Mouse (Mus musculus) intestine, embryonic 16.5 days (tissue): ENCODE measurements around the gene Tex2. TPM values are rescaled to one million over a fixed set of nuclear protein-coding genes. Genes with fewer than 3 reads are reported as not detected.

Source experiments
- ATAC-seq: fragments of 200-750 bp; cut with Nextera tagmentation; 2 replicates; pipeline ENCODE4 v1.8.0; 2017; ENCODE audit warnings: moderate TSS enrichment, moderate library complexity
- H3K27ac ChIP-seq: fragments of 300-500 bp; sonication (generic); 2 replicates; pipeline ENCODE4 v1.5.1; 2014; ENCODE audit warnings: mild to moderate bottlenecking, low read length
- H3K27me3 ChIP-seq: fragments of 300-500 bp; sonication (generic); replicated peaks from 2 replicates; pipeline ENCODE4 v1.6.1; 2014; ENCODE audit warnings: low read length, control low read depth, mixed read lengths; ENCODE audit not compliant: control insufficient read depth, insufficient read depth
- H3K36me3 ChIP-seq: fragments of 300-500 bp; sonication (generic); 2 replicates; pipeline ENCODE4 v1.6.1; 2014; ENCODE audit warnings: low read length, control low read depth; ENCODE audit not compliant: control insufficient read depth, insufficient read depth
- H3K4me1 ChIP-seq: fragments of 300-500 bp; sonication (generic); 2 replicates; pipeline ENCODE4 v1.6.1; 2014; ENCODE audit warnings: low read length, control low read depth, mixed read lengths; ENCODE audit not compliant: control insufficient read depth, insufficient read depth
- H3K4me2 ChIP-seq: fragments of 300-500 bp; sonication (generic); 2 replicates; pipeline ENCODE4 v1.6.1; 2014; ENCODE audit warnings: low read depth, low read length, control low read depth
- H3K4me3 ChIP-seq: fragments of 300-500 bp; sonication (generic); 2 replicates; pipeline ENCODE4 v1.5.1; 2014; ENCODE audit warnings: mild to moderate bottlenecking, low read length
- H3K9ac ChIP-seq: fragments of 300-500 bp; sonication (generic); 2 replicates; pipeline ENCODE4 v1.6.1; 2014; ENCODE audit warnings: low read depth, low read length
- H3K9me3 ChIP-seq: fragments of 300-500 bp; sonication (generic); 2 replicates; pipeline ENCODE4 v1.6.1; 2016; ENCODE audit warnings: low read length, control low read depth; ENCODE audit not compliant: control insufficient read depth
- WGBS: fragments of 180-500 bp; shearing (Covaris S2); extraction: QIAGEN DNeasy Blood & Tissue Kit; methylation state at CpG from one replicate; pipeline ENCODE4 v1.1.7; 2014; 5-methylcytosine and 5-hydroxymethylcytosine counted together
- polyA plus RNA-seq: library from polyadenylated mRNA; unstranded; fragments of >200 nt; fragmentation: Nextera tagmentation; extraction: Ambion mirVana; gene quantifications from 2 replicates; pipeline ENCODE4 v1.2.1, GENCODE M21; 2015

Tex2 gene
- polyA plus RNA-seq, 1 experiment from 2014 or later: 11.7 TPM

DNA sequence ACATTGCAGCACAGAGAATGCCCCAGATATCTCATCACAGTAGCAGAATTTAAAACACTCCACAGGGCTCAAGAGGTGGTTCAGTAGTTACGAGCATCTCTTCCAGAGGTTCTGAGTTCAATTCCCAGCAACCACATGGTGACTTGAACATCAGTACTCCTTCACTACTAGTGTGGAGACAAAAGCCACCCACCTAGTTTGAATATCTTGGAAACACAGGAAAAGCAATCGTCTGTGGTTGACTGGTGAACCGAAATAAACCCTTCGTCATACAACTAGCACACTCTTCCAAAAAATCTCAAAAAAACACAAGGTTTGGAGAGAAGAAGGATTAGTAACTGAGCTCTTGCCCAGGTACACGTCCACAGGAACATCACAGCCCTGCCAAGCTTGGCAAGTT lies 149.4 kb downstream of the Tex2 start:
- Histone ChIP-seq H3K9ac (no peak overlapping the region), H3K27ac (no peak overlapping the region), H3K4me1 (peaks cover 9% of the 10 kb centered on the region), H3K4me3 (no peak overlapping the region), H3K4me2 (no peak overlapping the region), H3K27me3 (no peaks in the 10 kb centered on the region), H3K36me3 (no peaks in the 10 kb centered on the region), H3K9me3 (no peaks in the 10 kb centered on the region)
- 77% methylated on average over 5 of the region's 5 CpGs for WGBS
- no peak for ATAC-seq

GRCm38 (mm10) chr11:106462309-106462708 lies 150.9 kb downstream of the Tex2 start:
- Histone ChIP-seq H3K36me3 (no peaks in the 10 kb centered on the region), H3K9me3 (no peaks in the 10 kb centered on the region), H3K9ac (0 out of 2 replicates have a peak overlapping the region, but pooled peaks have one; percentile 30), H3K4me3 (no peak overlapping the region), H3K27me3 (no peaks in the 10 kb centered on the region), H3K4me2 (no peak overlapping the region), H3K27ac (peak overlapping the region; percentile 77), H3K4me1 (peaks cover 3% of the 10 kb centered on the region; the same call in 1 of the 2 replicates)
- peak; percentile 94 for ATAC-seq
- 49% methylated on average over 3 of the region's 3 CpGs for WGBS

DNA sequence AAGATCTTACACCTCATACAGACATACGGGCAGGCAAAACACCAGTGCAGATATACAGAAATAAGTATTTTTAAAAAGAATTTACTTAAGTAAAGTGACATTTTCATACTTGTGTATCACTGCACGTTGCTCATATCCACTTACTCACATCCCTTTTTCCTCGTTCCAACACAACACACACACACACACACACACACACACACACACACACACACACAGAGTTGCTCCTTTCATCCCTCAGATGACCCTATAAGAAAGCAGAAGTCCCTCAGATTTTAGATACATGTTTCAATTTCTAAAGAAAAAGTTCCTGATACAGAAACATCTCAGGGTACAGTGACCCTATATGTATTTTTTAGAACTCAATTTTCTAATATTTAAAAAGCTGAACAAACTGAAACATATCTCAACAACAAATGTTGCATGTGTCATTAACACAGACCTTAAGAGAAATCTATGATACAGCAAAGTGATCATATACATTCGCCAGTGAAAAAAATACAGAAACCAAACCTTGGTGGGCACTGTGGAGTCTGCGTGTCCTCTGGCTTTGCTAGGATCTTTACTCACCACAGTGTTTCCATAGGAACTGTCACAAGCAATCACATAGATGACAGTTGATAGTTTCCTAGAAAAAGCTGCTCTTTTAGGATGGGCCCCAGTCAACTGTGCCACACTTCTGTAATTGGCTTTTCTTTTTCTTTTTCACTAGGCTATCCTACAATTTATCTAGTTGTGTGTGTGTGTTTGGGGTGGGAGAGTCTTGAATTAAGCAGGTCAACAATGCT lies 151.9 kb downstream of the Tex2 start:
- WGBS: 77% methylated on average over 5 of the region's 5 CpGs
- no peak for ATAC-seq
- H3K27ac ChIP-seq: no peak overlapping the region

GRCm38 (mm10) chr11:106460671-106461070 lies 152.6 kb downstream of the Tex2 start:
- H3K4me2 ChIP-seq: no peak overlapping the region
- no peak overlapping the region for H3K9ac ChIP-seq
- no peaks in the 10 kb centered on the region for H3K36me3 ChIP-seq
- H3K27ac ChIP-seq: no peak overlapping the region
- no peak overlapping the region for H3K4me3 ChIP-seq
- H3K9me3 ChIP-seq: no peaks in the 10 kb centered on the region
- H3K4me1 ChIP-seq: peaks cover 3% of the 10 kb centered on the region; the same call in 1 of the 2 replicates
- H3K27me3 ChIP-seq: no peaks in the 10 kb centered on the region
- 94% methylated on average over 1 of the region's 1 CpGs for WGBS
- ATAC-seq: no peak

More for the DNA sequence above, 151.9 kb downstream of the Tex2 start:
- Histone ChIP-seq H3K9ac (no peak overlapping the region), H3K4me2 (no peak overlapping the region), H3K4me1 (peaks cover 3% of the 10 kb centered on the region; the same call in 1 of the 2 replicates), H3K4me3 (no peak overlapping the region), H3K36me3 (no peaks in the 10 kb centered on the region), H3K9me3 (no peaks in the 10 kb centered on the region), H3K27me3 (no peaks in the 10 kb centered on the region)

DNA sequence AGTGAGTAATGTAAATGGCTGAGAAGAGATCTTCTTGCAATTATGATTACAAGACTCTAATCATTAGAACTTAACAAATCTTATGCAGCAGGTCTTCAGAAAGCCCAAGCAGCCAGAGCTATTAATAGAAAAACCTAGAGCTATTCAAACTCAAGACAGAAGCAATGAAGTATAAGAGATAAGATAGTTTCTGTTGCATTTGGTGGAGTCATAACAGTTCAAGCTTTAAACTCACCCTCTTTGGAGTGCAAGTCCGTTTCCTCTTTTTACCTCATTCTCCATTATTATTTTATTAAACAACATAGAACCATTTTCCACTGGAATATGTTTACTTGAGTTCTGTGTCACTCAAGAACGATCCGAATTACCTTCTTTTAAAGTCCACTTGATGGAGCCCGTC lies 154.7 kb downstream of the Tex2 start:
- no peak overlapping the region for H3K9ac ChIP-seq
- no peak for ATAC-seq
- WGBS: 83% methylated on average over 4 of the region's 4 CpGs
- no peak overlapping the region for H3K4me2 ChIP-seq
- peaks cover 3% of the 10 kb centered on the region; the same call in 1 of the 2 replicates for H3K4me1 ChIP-seq
- H3K27me3 ChIP-seq: no peaks in the 10 kb centered on the region
- no peaks in the 10 kb centered on the region for H3K36me3 ChIP-seq
- H3K9me3 ChIP-seq: no peaks in the 10 kb centered on the region
- H3K27ac ChIP-seq: no peak overlapping the region
- no peak overlapping the region for H3K4me3 ChIP-seq

Other genes with a start within 250 kb of the Tex2 start
- 0.53 and 0.54 TPM in 2 replicates for gene Prr29, start 248.0 kb downstream of the Tex2 start, polyA plus RNA-seq
- 38.3 and 40.5 TPM in 2 replicates for gene Icam2, start 225.3 kb downstream of the Tex2 start, polyA plus RNA-seq
- 4.1 TPM in 2 replicates for gene Ern1, start 125.6 kb downstream of the Tex2 start, polyA plus RNA-seq
- gene Pecam1, start 137.2 kb upstream of the Tex2 start, polyA plus RNA-seq: 48.2 and 48.6 TPM in 2 replicates
- 1.6 and 1.7 TPM in 2 replicates for gene Milr1, start 137.8 kb upstream of the Tex2 start, polyA plus RNA-seq
- 12.6 and 13.7 TPM in 2 replicates for gene Polg2, start 166.1 kb upstream of the Tex2 start, polyA plus RNA-seq
- 227 and 230 TPM in 2 replicates for gene Ddx5, start 175.8 kb upstream of the Tex2 start, polyA plus RNA-seq
- gene Cep95, start 175.8 kb upstream of the Tex2 start, polyA plus RNA-seq: 15.4 and 16.3 TPM in 2 replicates